Mouse (Mus musculus) hindbrain, embryonic 14.5 days (tissue): ENCODE measurements around the gene Rap1gap2. TPM values are rescaled to one million over a fixed set of nuclear protein-coding genes. Genes with fewer than 3 reads are reported as not detected.
A peak's percentile ranks its signal among the peaks of the same experiment; 100 is the strongest.

Experiments used
- ATAC-seq: fragments of 200-750 bp; cut with Nextera tagmentation; 2 replicates; pipeline ENCODE4 v1.8.0; 2017; ENCODE audit warnings: moderate number of reproducible peaks, mild to moderate bottlenecking, moderate TSS enrichment, moderate library complexity; ENCODE audit not compliant: low FRiP score
- DNase-seq: peaks from one replicate; pipeline ENCODE4 v3.0.0-alpha.2; 2015; ENCODE audit warnings: low spot score
- H3K27ac ChIP-seq: fragments of 300-500 bp; sonication (generic); 2 replicates; pipeline ENCODE4 v1.5.1; 2014; ENCODE audit warnings: mild to moderate bottlenecking, moderate library complexity
- H3K27me3 ChIP-seq: fragments of 300-500 bp; sonication (generic); 2 replicates; pipeline ENCODE4 v1.6.1; 2014; ENCODE audit warnings: mild to moderate bottlenecking, low read length, mixed read lengths; ENCODE audit not compliant: control insufficient read depth, insufficient read depth
- H3K36me3 ChIP-seq: fragments of 300-500 bp; sonication (generic); replicated peaks from 2 replicates; pipeline ENCODE4 v1.6.1; 2014; ENCODE audit not compliant: control insufficient read depth, insufficient read depth
- H3K4me1 ChIP-seq: fragments of 300-500 bp; sonication (generic); replicated peaks from 2 replicates; pipeline ENCODE4 v1.6.1; 2014; ENCODE audit warnings: antibody characterized with exemption, low read length, mixed read lengths; ENCODE audit not compliant: control insufficient read depth, insufficient read depth
- H3K4me2 ChIP-seq: fragments of 300-500 bp; sonication (generic); replicated peaks from 2 replicates; pipeline ENCODE4 v1.6.1; 2014; ENCODE audit warnings: mild to moderate bottlenecking, moderate library complexity
- H3K4me3 ChIP-seq: fragments of 300-500 bp; sonication (generic); replicated peaks from 2 replicates; pipeline ENCODE4 v1.5.1; 2014; ENCODE audit warnings: mild to moderate bottlenecking, low read length
- H3K9ac ChIP-seq: fragments of 300-500 bp; sonication (generic); 2 replicates; pipeline ENCODE4 v1.6.1; 2014
- H3K9me3 ChIP-seq: fragments of 300-500 bp; sonication (generic); 2 replicates; pipeline ENCODE4 v1.6.1; 2016; ENCODE audit warnings: low read length; ENCODE audit not compliant: control insufficient read depth
- WGBS: fragments of 180-500 bp; shearing (Covaris S2); extraction: QIAGEN DNeasy Blood & Tissue Kit; methylation state at CpG from one replicate; pipeline ENCODE4 v1.1.7; 2014; 5-methylcytosine and 5-hydroxymethylcytosine counted together
- polyA plus RNA-seq: library from polyadenylated mRNA; unstranded; fragments of >200 nt; fragmentation: Nextera tagmentation; extraction: Ambion mirVana; gene quantifications from 2 replicates; pipeline ENCODE4 v1.2.1, GENCODE M21; 2014

Rap1gap2 gene
- polyA plus RNA-seq, 1 experiment from 2014 or later = 11.2 TPM

- WGBS = 85% methylated on average over 7 of the region's 7 CpGs
- Histone ChIP-seq H3K4me3 (no peak overlapping the region), H3K27ac (no peak overlapping the region), H3K9ac (no peak overlapping the region), H3K4me1 (peaks cover 20% of the 10 kb centered on the region), H3K4me2 (no peak overlapping the region), H3K27me3 (peaks cover 10% of the 10 kb centered on the region; the same call in 1 of the 2 replicates), H3K36me3 (no peaks in the 10 kb centered on the region), H3K9me3 (no peaks in the 10 kb centered on the region)
- ATAC-seq (no peak), DNase-seq (no peak)
These were observed 85.5 kb downstream of the Rap1gap2 start for GRCm38 (mm10) chr11:74525205-74525604.

- Histone ChIP-seq H3K4me2 (no peak overlapping the region), H3K27ac (no peak overlapping the region), H3K27me3 (peaks cover 10% of the 10 kb centered on the region; the same call in 1 of the 2 replicates), H3K9me3 (no peaks in the 10 kb centered on the region), H3K4me1 (peaks cover 20% of the 10 kb centered on the region), H3K9ac (no peak overlapping the region), H3K4me3 (no peak overlapping the region), H3K36me3 (no peaks in the 10 kb centered on the region)
- DNase-seq (no peak), ATAC-seq (peak; percentile 31; the same call in 1 of the 2 replicates)
- 50% methylated on average over 9 of the region's 9 CpGs for WGBS
These were observed 86.4 kb downstream of the Rap1gap2 start for GRCm38 (mm10) chr11:74524050-74524965.

GRCm38 (mm10) chr11:74523210-74523951 lies 87.3 kb downstream of the Rap1gap2 start:
- ATAC-seq (peak; percentile 25; the same call in 1 of the 2 replicates), DNase-seq (no peak)
- Histone ChIP-seq H3K27ac (no peak overlapping the region), H3K9ac (peak overlapping the region; percentile 76), H3K4me1 (peaks cover 20% of the 10 kb centered on the region), H3K27me3 (peaks cover 10% of the 10 kb centered on the region; the same call in 1 of the 2 replicates), H3K9me3 (no peaks in the 10 kb centered on the region), H3K4me2 (peak overlapping the region; percentile 99), H3K4me3 (peak overlapping the region; percentile 65), H3K36me3 (no peaks in the 10 kb centered on the region)
- 5% methylated on average over 30 of the region's 30 CpGs for WGBS

GRCm38 (mm10) chr11:74522487-74523209 lies 88.1 kb downstream of the Rap1gap2 start:
- peaks cover 10% of the 10 kb centered on the region; the same call in 1 of the 2 replicates for H3K27me3 ChIP-seq
- H3K4me1 ChIP-seq = peaks cover 20% of the 10 kb centered on the region
- H3K9ac ChIP-seq = peak overlapping the region; percentile 76
- H3K27ac ChIP-seq = no peak overlapping the region
- ATAC-seq = peak; percentile 47
- no peaks in the 10 kb centered on the region for H3K36me3 ChIP-seq
- H3K4me2 ChIP-seq = peak overlapping the region; percentile 99
- peak; percentile 42 for DNase-seq
- peak overlapping the region; percentile 65 for H3K4me3 ChIP-seq
- under 1% methylated on average over 86 of the region's 87 CpGs for WGBS
- H3K9me3 ChIP-seq = no peaks in the 10 kb centered on the region

- H3K27me3 ChIP-seq = peaks cover 10% of the 10 kb centered on the region; the same call in 1 of the 2 replicates
- DNase-seq (no peak), ATAC-seq (no peak)
- peak overlapping the region; percentile 76 for H3K9ac ChIP-seq
- peak overlapping the region; percentile 65 for H3K4me3 ChIP-seq
- no peak overlapping the region for H3K27ac ChIP-seq
- no peaks in the 10 kb centered on the region for H3K9me3 ChIP-seq
- no peaks in the 10 kb centered on the region for H3K36me3 ChIP-seq
- under 1% methylated on average over 29 of the region's 29 CpGs for WGBS
- peaks cover 19% of the 10 kb centered on the region for H3K4me1 ChIP-seq
- peak overlapping the region; percentile 99 for H3K4me2 ChIP-seq
These were observed 88.7 kb downstream of the Rap1gap2 start for GRCm38 (mm10) chr11:74521981-74522486.

- Histone ChIP-seq H3K27me3 (peaks cover 10% of the 10 kb centered on the region; the same call in 1 of the 2 replicates), H3K4me2 (no peak overlapping the region), H3K9ac (no peak overlapping the region), H3K27ac (no peak overlapping the region), H3K36me3 (no peaks in the 10 kb centered on the region), H3K4me3 (no peak overlapping the region), H3K4me1 (peaks cover 14% of the 10 kb centered on the region), H3K9me3 (no peaks in the 10 kb centered on the region)
- ATAC-seq (no peak), DNase-seq (no peak)
- 91% methylated on average over 3 of the region's 3 CpGs for WGBS
These were observed 90.5 kb downstream of the Rap1gap2 start for GRCm38 (mm10) chr11:74520201-74520600.

- Histone ChIP-seq H3K4me1 (no peaks in the 10 kb centered on the region), H3K9me3 (no peaks in the 10 kb centered on the region), H3K27ac (no peak overlapping the region), H3K27me3 (peaks cover 3% of the 10 kb centered on the region; the same call in 1 of the 2 replicates), H3K4me3 (no peak overlapping the region), H3K9ac (no peak overlapping the region), H3K36me3 (no peaks in the 10 kb centered on the region), H3K4me2 (no peak overlapping the region)
- 71% methylated on average over 5 of the region's 5 CpGs for WGBS
- DNase-seq (no peak), ATAC-seq (no peak)
These were observed 94.6 kb downstream of the Rap1gap2 start for GRCm38 (mm10) chr11:74516112-74516511.

- no peak overlapping the region for H3K9ac ChIP-seq
- DNase-seq (no peak), ATAC-seq (no peak)
- H3K9me3 ChIP-seq = no peaks in the 10 kb centered on the region
- H3K4me1 ChIP-seq = no peaks in the 10 kb centered on the region
- no peak overlapping the region for H3K4me3 ChIP-seq
- H3K27ac ChIP-seq = no peak overlapping the region
- WGBS = 79% methylated on average over 3 of the region's 3 CpGs
- no peak overlapping the region for H3K4me2 ChIP-seq
- no peaks in the 10 kb centered on the region for H3K36me3 ChIP-seq
- no peaks in the 10 kb centered on the region for H3K27me3 ChIP-seq
These were observed 95.7 kb downstream of the Rap1gap2 start for GRCm38 (mm10) chr11:74515046-74515445.
